Mouse (Mus musculus): ENCODE results near the gene Cst12. TPM values are rescaled to one million over a fixed set of nuclear protein-coding genes. Genes with fewer than 3 reads are reported as not detected.
"Not testable (repeated sequence)": the region's sequence is repeated elsewhere in the genome, so short reads cannot be mapped to it uniquely, and the experiment has no call there.

The Cst12 gene
- total and polyA plus RNA-seq, 3 experiments = not detected

GRCm38 (mm10) chr2:148763648-148764388 is 25.3 kb upstream of the Cst12 start:
- Histone ChIP-seq H3K27ac (ENCODE audit: control insufficient read depth, low read depth, low read length) (no peak overlapping the region), H3K9ac (ENCODE audit: control insufficient read depth, low read depth, low read length, poor library complexity, severe bottlenecking) (no peak overlapping the region)

GRCm38 (mm10) chr2:148771397-148771796 is 17.8 kb upstream of the Cst12 start, which contains the start of gene Cst11:
TSS of gene Cst11 (minus strand) at chr2:148771497.
- H3K27ac ChIP-seq (ENCODE audit: control insufficient read depth, low read depth, low read length); H3K9me3 ChIP-seq (replicated peaks; ENCODE audit: insufficient read depth, low read length); H3K79me2 ChIP-seq (ENCODE audit: control insufficient read depth, insufficient read depth, low read length, poor library complexity); H3K36me3 ChIP-seq (ENCODE audit: control insufficient read depth in 1 of 2, insufficient read depth in 2 of 2, low read length in 2 of 2); H3K4me3 ChIP-seq (ENCODE audit: control insufficient read depth in 1 of 2, insufficient read depth in 1 of 2, low read depth in 2 of 2, low read length in 2 of 2); H3K4me1 ChIP-seq (ENCODE audit: control insufficient read depth in 1 of 2, insufficient read depth in 2 of 2, low read length in 2 of 2); DNase-seq (ENCODE audit: low read depth, low spot score); H3K9ac ChIP-seq (ENCODE audit: control insufficient read depth, low read depth, low read length, poor library complexity, severe bottlenecking); H3K27me3 ChIP-seq (ENCODE audit: control insufficient read depth in 1 of 2, insufficient read depth in 2 of 2, low read length in 2 of 2): not testable (repeated sequence)

More at GRCm38 (mm10) chr2:148763648-148764388, 25.3 kb upstream of the Cst12 start:
- H3K27me3 ChIP-seq (ENCODE audit: control insufficient read depth in 1 of 2, insufficient read depth in 2 of 2, low read length in 2 of 2) = no peaks in the 10 kb centered on the region
- DNase-seq (ENCODE audit: low read depth, low spot score) = no peak
- H3K36me3 ChIP-seq (ENCODE audit: control insufficient read depth in 1 of 2, insufficient read depth in 2 of 2, low read length in 2 of 2) = no peaks in the 10 kb centered on the region
- H3K4me3 ChIP-seq (ENCODE audit: control insufficient read depth in 1 of 2, insufficient read depth in 1 of 2, low read depth in 2 of 2, low read length in 2 of 2) = no peak overlapping the region
- no peaks in the 10 kb centered on the region for H3K9me3 ChIP-seq (replicated peaks; ENCODE audit: insufficient read depth, low read length)
- TF ChIP-seq EP300 (IDR thresholded peaks at IDR 0.05; ENCODE audit: low read depth in 1 of 2, low read length in 2 of 2) (no peak), MEF2A (IDR thresholded peaks at IDR 0.05; ENCODE audit: extremely low read depth, insufficient replicate concordance, low read depth, low read length, poor library complexity, severe bottlenecking) (no peak), TAL1 (IDR thresholded peaks at IDR 0.05; ENCODE audit: low read length) (no peak), BHLHE40 (IDR thresholded peaks at IDR 0.05; ENCODE audit: borderline replicate concordance, low read depth, low read length) (no peak), SIN3A (IDR thresholded peaks at IDR 0.05; ENCODE audit: low read length) (no peak), GABPA (IDR thresholded peaks at IDR 0.05; ENCODE audit: low read depth, low read length) (no peak), SMC3 (IDR thresholded peaks at IDR 0.05; ENCODE audit: low read depth, low read length) (no peak), MAX (IDR thresholded peaks at IDR 0.05; ENCODE audit: low read length) (no peak), RCOR1 (IDR thresholded peaks at IDR 0.05; ENCODE audit: low read depth, low read length) (no peak), MAZ (IDR thresholded peaks at IDR 0.05; ENCODE audit: low read depth, low read length) (no peak), NRF1 (IDR thresholded peaks at IDR 0.05; ENCODE audit: insufficient read depth, low read depth, low read length, poor library complexity, severe bottlenecking) (no peak), JUND (IDR thresholded peaks at IDR 0.05; ENCODE audit: low read depth, low read length) (no peak), HCFC1 (IDR thresholded peaks at IDR 0.05; ENCODE audit: low read depth, low read length) (no peak), ZKSCAN1 (IDR thresholded peaks at IDR 0.05; ENCODE audit: low read depth, low read length) (no peak), USF1 (IDR thresholded peaks at IDR 0.05; ENCODE audit: low read depth, low read length) (no peak), CTCF (IDR thresholded peaks at IDR 0.05 in 2 of 3, conservative IDR thresholded peaks at IDR 0.05 in 1 of 3; ENCODE audit: control insufficient read depth in 1 of 3, insufficient read depth in 1 of 3, low read depth in 2 of 3, low read length in 3 of 3, poor library complexity in 1 of 3, severe bottlenecking in 1 of 3) (no peak), ELF1 (IDR thresholded peaks at IDR 0.05; ENCODE audit: low read depth, low read length) (no peak), MYC (IDR thresholded peaks at IDR 0.05; ENCODE audit: low read depth, low read length) (no peak), CHD1 (IDR thresholded peaks at IDR 0.05; ENCODE audit: low read depth, low read length) (no peak)
- no peaks in the 10 kb centered on the region for H3K4me1 ChIP-seq (ENCODE audit: control insufficient read depth in 1 of 2, insufficient read depth in 2 of 2, low read length in 2 of 2)
- no peaks in the 10 kb centered on the region for H3K79me2 ChIP-seq (ENCODE audit: control insufficient read depth, insufficient read depth, low read length, poor library complexity)

Data from MEL (cell line).